Mouse (Mus musculus) thymus, adult 2 months (tissue): ENCODE results near the gene Atp5h. TPM values are rescaled to one million over a fixed set of nuclear protein-coding genes. Genes with fewer than 3 reads are reported as not detected.

Experiments used
- DNase-seq: peaks from one replicate; pipeline ENCODE4 v3.0.0; 2021
- H3K27ac ChIP-seq: fragments of 200-500 bp; 2 replicates; pipeline ENCODE4 v1.5.1; 2012; ENCODE audit warnings: low read length, control low read depth; ENCODE audit not compliant: control insufficient read depth, insufficient read depth
- H3K27me3 ChIP-seq: fragments of 200-500 bp; 2 replicates; pipeline ENCODE4 v1.6.1; 2012; ENCODE audit warnings: mild to moderate bottlenecking, low read length, moderate library complexity, mixed read lengths; ENCODE audit not compliant: control insufficient read depth, insufficient read depth
- H3K36me3 ChIP-seq: fragments of 200-500 bp; 2 replicates; pipeline ENCODE4 v1.6.1; 2012; ENCODE audit warnings: mild to moderate bottlenecking, low read length, moderate library complexity; ENCODE audit not compliant: control insufficient read depth, insufficient read depth
- H3K4me1 ChIP-seq: fragments of 200-500 bp; replicated peaks from 2 replicates; pipeline ENCODE4 v1.6.1; 2012; ENCODE audit warnings: low read length; ENCODE audit not compliant: control insufficient read depth, insufficient read depth
- H3K4me3 ChIP-seq: fragments of 200-500 bp; 2 replicates; pipeline ENCODE4 v1.5.1; 2012; ENCODE audit warnings: mild to moderate bottlenecking, low read length, control low read depth, moderate library complexity; ENCODE audit not compliant: control insufficient read depth, insufficient read depth
- CTCF ChIP-seq: fragments of 200-500 bp; IDR thresholded peaks from 2 replicates; pipeline ENCODE4 v1.5.1; 2012; ENCODE audit warnings: mild to moderate bottlenecking, control low read depth, low read length, moderate library complexity, borderline replicate concordance; ENCODE audit not compliant: control insufficient read depth, poor library complexity, insufficient read depth; ENCODE audit errors: extremely low read depth
- POLR2A ChIP-seq: fragments of 200-500 bp; IDR thresholded peaks from 2 replicates; pipeline ENCODE4 v1.6.1; 2012; ENCODE audit warnings: mild to moderate bottlenecking, low read length, control low read depth, moderate library complexity; ENCODE audit not compliant: control insufficient read depth, poor library complexity, insufficient read depth; ENCODE audit errors: extremely low read depth
- WGBS: fragments of 180-500 bp; shearing (Covaris S2); methylation state at CpG from one replicate; pipeline ENCODE4 v1.1.7; 2018; 5-methylcytosine and 5-hydroxymethylcytosine counted together
- polyA plus RNA-seq: library from polyadenylated mRNA; depleted of rRNA; stranded (reverse); fragments of >200 nt; gene quantifications from 2 replicates; pipeline ENCODE4 v1.2.3, GENCODE M21; 2012

Gene Atp5h
- polyA plus RNA-seq, 1 experiment = 155 TPM

DNA sequence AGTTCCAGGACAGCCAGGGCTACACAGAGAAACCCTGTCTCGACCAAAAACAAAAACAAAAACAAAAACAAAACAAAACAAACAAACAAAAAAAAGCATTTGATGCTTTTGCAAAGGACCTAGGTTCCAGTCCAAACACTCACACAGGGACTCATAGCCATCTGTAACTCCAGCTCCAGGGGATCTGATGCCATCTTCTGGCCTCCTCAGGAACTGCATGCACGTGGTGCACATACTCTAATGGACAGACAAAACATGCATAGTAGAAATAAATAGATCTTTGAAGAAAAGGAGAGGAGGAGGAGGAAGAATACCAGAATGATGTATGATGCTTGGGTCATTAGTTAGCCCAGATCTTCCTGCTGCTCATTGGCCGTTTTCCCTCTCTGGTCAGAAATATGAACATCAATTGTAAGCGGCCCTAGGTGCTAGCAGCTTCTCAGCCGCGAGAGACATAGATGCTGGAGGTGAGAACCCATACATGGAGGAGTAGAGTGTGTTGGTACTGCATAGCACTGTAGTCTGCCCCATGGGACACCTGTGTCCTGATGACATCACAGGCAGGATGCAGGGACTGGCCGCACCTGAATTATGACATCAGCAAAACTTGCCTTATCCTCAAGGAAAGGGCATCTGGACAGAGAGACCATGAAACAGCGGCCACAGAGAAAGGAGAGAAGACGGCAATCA, 20.3 kb upstream of the Atp5h start, which contains the start of gene Trim80:
Trim80 (plus strand) TSS at position 640 of the 690 bp plus-strand sequence.
- no peaks in the 10 kb centered on the region; the same call in 1 of the 2 replicates for H3K27me3 ChIP-seq
- WGBS = 96% methylated on average over 9 of the region's 9 CpGs

DNA sequence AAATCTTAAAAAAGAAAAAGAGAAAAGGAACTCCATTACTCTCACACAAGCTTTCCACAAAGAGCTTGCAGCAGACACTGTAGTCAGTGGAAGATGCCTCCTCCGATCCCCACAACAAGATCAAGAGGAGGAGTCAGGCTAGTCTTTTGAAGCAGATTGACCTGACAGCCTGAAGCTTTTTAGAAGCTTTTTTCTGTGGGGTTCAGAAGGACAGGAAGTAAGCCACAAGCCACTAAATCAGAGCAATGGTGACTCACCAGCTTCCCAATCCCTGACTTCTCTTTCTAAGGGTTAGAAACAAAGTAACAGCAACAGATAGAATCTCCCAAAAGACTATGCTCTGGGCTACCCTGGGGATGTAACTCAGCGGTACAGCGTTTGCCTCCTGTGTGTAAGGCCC, 19.6 kb upstream of the Atp5h start:
- Histone ChIP-seq H3K36me3 (no peaks in the 10 kb centered on the region), H3K27ac (no peak overlapping the region), H3K4me3 (no peak overlapping the region), H3K27me3 (no peaks in the 10 kb centered on the region; the same call in 1 of the 2 replicates), H3K4me1 (peaks cover 33% of the 10 kb centered on the region)
- TF ChIP-seq POLR2A (no peak), CTCF (no peak)
- DNase-seq = no peak
- 55% methylated on average over 3 of the region's 3 CpGs for WGBS

More for the DNA sequence above, 20.3 kb upstream of the Atp5h start, which contains the start of gene Trim80:
- DNase-seq = no peak
- TF ChIP-seq CTCF (no peak), POLR2A (no peak)
- no peak within 1 kb of the TSS for H3K27ac ChIP-seq
- no peak within 1 kb of the TSS for H3K4me3 ChIP-seq
- H3K36me3 ChIP-seq = no peaks in the 10 kb centered on the region
- peaks cover 32% of the 10 kb centered on the region for H3K4me1 ChIP-seq

DNA sequence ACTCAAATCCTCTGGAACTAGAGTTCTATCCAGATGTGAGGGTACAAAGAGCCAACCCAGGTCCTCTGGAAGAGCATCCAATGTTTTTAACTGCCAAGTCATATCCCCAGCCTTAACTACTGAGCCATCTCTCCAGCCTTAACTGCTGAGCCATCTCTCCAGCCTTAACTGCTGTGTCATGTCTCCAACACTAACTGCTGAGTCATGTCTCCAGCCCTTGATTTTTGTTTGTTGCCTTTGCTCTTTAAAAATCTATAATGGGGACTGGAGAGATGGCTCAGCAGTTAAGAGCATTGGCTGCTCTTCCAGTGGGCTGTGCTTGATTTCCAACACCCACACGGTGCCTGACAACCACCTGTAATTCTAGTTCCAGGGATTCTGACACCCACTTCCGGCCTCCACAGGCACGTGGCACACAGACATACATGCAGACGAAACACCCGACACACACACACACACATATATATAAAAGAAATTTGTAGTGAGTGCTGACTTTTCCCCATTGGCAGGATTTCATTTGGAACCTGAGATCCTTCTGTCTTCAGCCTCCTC, 17.9 kb upstream of the Atp5h start:
- H3K36me3 ChIP-seq = no peaks in the 10 kb centered on the region
- TF ChIP-seq POLR2A = no peak
- no peak for TF ChIP-seq CTCF
- no peak overlapping the region for H3K27ac ChIP-seq
- peaks cover 34% of the 10 kb centered on the region for H3K4me1 ChIP-seq
- no peak overlapping the region for H3K4me3 ChIP-seq
- H3K27me3 ChIP-seq = no peaks in the 10 kb centered on the region; the same call in 1 of the 2 replicates
- no peak for DNase-seq
- WGBS = 60% methylated on average over 5 of the region's 5 CpGs

DNA sequence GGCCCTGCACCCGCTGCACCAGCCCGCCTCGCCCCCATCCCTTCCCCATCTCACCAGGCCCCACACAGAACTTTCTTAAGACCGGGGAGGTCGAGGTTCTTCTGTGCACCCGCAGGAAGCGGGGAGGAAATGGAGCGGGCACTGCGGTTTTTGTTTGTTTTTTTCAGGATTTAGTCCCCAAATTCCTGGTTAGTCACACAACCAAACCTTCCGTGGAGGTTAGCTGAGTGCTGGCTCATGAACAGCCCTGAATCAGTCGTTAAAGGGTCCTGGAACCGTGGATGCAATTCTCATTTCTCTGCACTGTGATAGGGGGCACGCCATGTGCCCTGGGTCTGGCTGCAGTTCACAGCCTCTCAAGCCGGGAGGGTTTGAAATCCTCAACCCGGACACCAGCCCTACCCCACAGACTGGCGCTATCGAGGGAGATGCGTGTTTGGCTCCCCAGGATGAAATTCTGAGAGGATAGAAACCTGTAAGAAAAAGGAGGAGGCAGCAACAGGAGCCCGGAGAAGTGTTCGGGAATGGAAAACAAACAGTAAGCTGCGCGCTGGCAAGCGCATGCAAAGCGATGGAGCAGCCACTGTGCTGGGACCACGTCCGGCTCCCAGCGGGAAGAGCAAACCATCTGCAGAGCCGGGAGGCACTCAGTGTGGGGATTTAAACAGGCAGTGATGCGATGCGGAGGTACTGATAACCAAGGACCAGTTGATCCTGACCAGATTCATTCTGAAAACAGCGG, 16.0 kb upstream of the Atp5h start:
- WGBS = 34% methylated on average over 31 of the region's 31 CpGs
- no peak for DNase-seq
- no peak for TF ChIP-seq CTCF
- no peak for TF ChIP-seq POLR2A
- Histone ChIP-seq H3K27me3 (no peaks in the 10 kb centered on the region; the same call in 1 of the 2 replicates), H3K27ac (no peak overlapping the region), H3K36me3 (peaks cover 15% of the 10 kb centered on the region), H3K4me3 (no peak overlapping the region), H3K4me1 (peaks cover 22% of the 10 kb centered on the region)

DNA sequence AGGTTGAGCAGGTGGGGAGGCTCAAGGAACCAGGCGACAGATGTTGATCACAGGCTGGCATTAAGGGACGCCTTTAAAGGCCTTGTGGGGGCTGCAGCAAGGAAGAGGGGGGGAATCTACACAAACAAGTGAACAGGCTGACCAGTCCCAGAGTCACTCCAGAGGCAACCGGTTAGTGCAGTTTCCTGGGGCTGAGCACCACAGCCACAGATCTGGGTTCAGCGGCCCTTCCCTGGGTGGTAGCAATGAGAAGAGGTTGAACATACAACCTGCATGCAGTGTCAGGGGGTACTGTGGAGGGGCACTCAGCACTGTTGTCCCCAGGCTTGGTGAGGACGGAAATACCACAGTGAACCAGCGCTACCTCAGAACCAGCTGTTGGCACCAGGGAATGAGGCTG, 13.6 kb upstream of the Atp5h start:
- H3K4me1 ChIP-seq = peaks cover 27% of the 10 kb centered on the region
- no peak for DNase-seq
- 94% methylated on average over 6 of the region's 6 CpGs for WGBS
- H3K27ac ChIP-seq = no peak overlapping the region
- TF ChIP-seq CTCF (no peak), POLR2A (no peak)
- peaks cover 31% of the 10 kb centered on the region for H3K36me3 ChIP-seq
- H3K4me3 ChIP-seq = no peak overlapping the region
- no peaks in the 10 kb centered on the region for H3K27me3 ChIP-seq

DNA sequence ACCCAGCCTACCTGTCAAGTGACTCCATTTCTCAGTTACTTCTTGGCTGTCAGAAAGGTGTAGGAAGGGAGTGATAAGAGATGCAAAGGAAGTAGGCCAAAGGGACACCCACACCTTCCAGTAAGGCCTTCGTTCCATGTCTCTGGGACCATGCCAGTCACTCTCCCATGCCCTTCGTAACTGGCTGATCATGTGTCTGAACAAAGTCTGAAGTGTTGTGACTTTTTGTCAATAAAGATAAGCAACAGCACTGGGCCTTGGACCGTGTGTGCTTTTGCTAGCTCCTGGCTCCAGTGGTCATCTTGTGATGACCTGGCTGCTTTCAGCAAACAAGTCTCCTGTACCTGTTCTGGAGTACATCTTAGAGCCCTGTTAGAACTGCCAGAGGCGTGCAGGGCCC, 13.1 kb upstream of the Atp5h start:
- 95% methylated on average over 4 of the region's 4 CpGs for WGBS
- H3K4me1 ChIP-seq = peaks cover 30% of the 10 kb centered on the region
- H3K27ac ChIP-seq = no peak overlapping the region
- H3K36me3 ChIP-seq = peaks cover 31% of the 10 kb centered on the region
- H3K4me3 ChIP-seq = no peak overlapping the region
- H3K27me3 ChIP-seq = no peaks in the 10 kb centered on the region
- no peak for TF ChIP-seq POLR2A
- no peak for TF ChIP-seq CTCF
- no peak for DNase-seq
